Mouse (Mus musculus) left cerebral cortex, postnatal 14 days (tissue): ENCODE data around the gene Bbx. TPM values are rescaled to one million over a fixed set of nuclear protein-coding genes. Genes with fewer than 3 reads are reported as not detected.

ENCODE experiments used
- DNase-seq, 2 experiments: peaks; one replicate each; pipeline ENCODE4 v3.0.0; 2021 to 2022; ENCODE audit warnings: low spot score in 2 of 2, mixed read lengths in 1 of 2
- intact Hi-C: fragments of 180-260 bp; cut with DNase I; formaldehyde crosslinking; loops from one replicate; pipeline ENCODE4 v1.15.1; 2025
- long read RNA-seq, 2 experiments: library from polyadenylated mRNA; stranded (forward); transcript quantifications; one replicate each; pipeline ENCODE4 v2.0.0; 2021
- total RNA-seq, 2 experiments: library from RNA; stranded (reverse); gene quantifications; 2 replicates each; pipeline ENCODE4 v1.2.3; 2021

Gene Bbx
- total RNA-seq = 10 to 100 TPM; 12.1 TPM
- long read RNA-seq, experiment 1, partial matches to known transcripts = 1 of 3 reads
- long read RNA-seq, experiment 1, other reads (novel, unspliced or antisense) = 2 of 3 reads
- long read RNA-seq, experiment 2, partial matches to known transcripts = 1 of 3 reads
- long read RNA-seq, experiment 2, other reads (novel, unspliced or antisense) = 2 of 3 reads

DNA sequence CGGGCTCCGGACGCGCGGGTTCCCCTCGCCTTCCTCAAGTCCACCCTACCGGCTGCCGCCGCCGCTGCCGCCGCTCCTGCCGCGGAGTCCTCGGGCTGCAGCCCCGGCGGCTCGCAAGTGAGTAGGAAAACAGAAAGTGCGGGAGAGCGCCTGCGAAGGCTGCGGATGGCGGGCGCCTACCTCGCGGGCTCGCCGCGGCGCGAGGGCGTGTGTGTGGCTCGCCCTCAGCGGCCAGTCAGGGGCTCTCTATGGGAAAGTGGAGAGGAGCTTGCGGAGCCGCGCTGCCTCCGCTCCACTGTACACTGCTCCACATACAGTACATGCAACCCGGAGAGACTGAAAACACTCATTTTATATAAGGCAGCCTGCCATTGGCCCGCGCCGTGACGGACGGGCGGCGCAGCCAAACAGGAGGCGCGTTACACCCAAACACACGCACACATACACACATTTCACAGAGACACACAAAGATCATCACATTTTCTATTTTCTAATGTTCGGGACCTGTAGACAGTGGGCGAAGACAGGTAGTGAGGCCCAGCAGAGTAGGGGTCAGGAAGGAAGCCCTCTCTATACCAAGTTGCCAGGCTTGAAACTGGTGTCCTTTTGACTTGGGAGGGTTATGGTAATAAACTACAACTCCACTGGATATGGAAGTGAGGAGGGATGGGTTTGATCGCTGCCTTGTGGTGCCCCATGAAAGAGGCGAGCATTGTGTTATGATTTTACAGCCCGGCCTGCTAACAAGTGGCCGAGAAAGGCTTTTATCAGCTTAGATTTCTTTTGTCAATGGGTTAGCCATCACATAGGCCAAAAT is at the start of gene Bbx:
Gene Bbx (minus strand): TSS at position 329 of the 817 bp plus-strand sequence.
- DNase-seq = peak; percentile 99
- intact Hi-C loops = loop anchor here (5.0 kb wide), 2 partner anchors 95 to 305 kb away; no protein-coding TSS in a partner anchor

GRCm38 (mm10) chr16:50481892-50482291 is 49.7 kb upstream of the Bbx start:
- no peak for DNase-seq
- intact Hi-C loops = no loop called here

- no peak for DNase-seq
- intact Hi-C loops = no loop called here
These were observed 49.2 kb upstream of the Bbx start for GRCm38 (mm10) chr16:50481341-50481740.

- no peak for DNase-seq
- intact Hi-C loops = no loop called here
These were observed 46.5 kb upstream of the Bbx start for GRCm38 (mm10) chr16:50478695-50479094.

GRCm38 (mm10) chr16:50477628-50478027 is 45.4 kb upstream of the Bbx start:
- DNase-seq = no peak
- intact Hi-C loops = no loop called here

GRCm38 (mm10) chr16:50462226-50462870 is 30.2 kb upstream of the Bbx start:
- intact Hi-C loops = no loop called here
- DNase-seq = no peak

GRCm38 (mm10) chr16:50459146-50459545 is 27.0 kb upstream of the Bbx start:
- intact Hi-C loops = no loop called here
- no peak for DNase-seq

DNA sequence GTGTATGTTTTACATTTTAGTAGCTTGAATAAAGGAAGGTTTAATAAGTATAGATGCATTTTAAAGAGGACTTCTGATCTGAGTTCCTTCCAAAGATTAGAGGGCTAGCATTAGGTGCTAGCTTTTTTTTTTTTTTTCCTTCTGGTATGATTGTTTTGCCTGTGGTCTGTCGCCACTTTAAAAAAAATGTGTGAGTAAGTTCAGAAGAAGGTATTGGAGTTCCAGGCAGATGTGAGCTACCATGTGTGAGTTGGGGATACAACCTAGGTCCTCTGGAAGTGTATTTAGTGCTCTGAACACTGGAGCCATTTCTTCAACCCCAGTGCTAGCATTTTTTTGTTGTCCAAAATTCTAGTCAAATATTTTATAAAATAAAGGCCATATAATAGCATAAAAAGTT is 23.9 kb upstream of the Bbx start:
- intact Hi-C loops = no loop called here
- DNase-seq = no peak

GRCm38 (mm10) chr16:50449086-50449485 is 16.9 kb upstream of the Bbx start:
- intact Hi-C loops = no loop called here
- no peak for DNase-seq

- intact Hi-C loops = no loop called here
- no peak for DNase-seq
These were observed 12.8 kb upstream of the Bbx start for GRCm38 (mm10) chr16:50445014-50445413.

DNA sequence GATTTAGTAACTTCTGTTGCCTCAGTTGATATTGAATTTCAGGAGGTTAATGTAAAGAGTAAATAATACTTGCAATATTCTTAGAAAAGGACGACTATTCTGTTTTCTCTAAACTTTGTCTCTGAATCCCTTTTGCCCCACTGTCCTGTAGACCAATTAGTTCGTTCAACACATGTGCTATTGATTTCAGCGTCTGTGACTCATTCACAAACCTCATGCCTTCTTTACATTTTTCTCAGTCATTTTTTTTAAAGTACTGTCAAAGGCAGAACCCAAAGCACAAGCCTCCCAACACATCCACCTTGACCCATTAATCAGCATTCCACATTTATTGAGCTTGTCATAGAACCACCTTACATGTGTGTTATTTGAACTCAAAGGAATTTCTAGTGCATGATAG is 6.6 kb upstream of the Bbx start:
- no peak for DNase-seq
- intact Hi-C loops = no loop called here

- intact Hi-C loops = no loop called here
- DNase-seq = no peak
These were observed 5.6 kb upstream of the Bbx start for GRCm38 (mm10) chr16:50437788-50438187.

- DNase-seq = no peak
- intact Hi-C loops = no loop called here
These were observed 5.1 kb upstream of the Bbx start for GRCm38 (mm10) chr16:50437331-50437730.

GRCm38 (mm10) chr16:50431011-50431981 is 894 bp downstream of the Bbx start:
- peak; percentile 8 to 20 for DNase-seq
- intact Hi-C loops = loop anchor here (2.0 to 5.0 kb wide), 3 partner anchors 50 to 306 kb away; no protein-coding TSS in a partner anchor

DNA sequence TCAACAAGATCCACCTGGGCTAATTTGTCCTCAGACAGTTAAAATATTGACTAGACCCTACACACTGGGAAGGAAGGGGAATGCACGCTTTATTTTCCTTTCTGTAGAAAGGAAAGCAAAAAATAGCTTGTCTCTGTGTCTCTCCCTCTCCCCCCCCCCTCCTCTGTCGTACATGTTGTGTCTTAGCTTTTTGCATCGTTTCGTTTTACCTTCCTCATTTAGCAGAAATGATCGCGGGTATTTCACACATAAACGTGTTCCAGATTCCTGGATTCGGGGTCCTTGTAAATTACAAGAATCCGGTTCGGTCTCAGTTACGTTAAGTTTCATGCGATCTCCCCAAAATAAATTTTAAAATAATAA is 1.7 kb downstream of the Bbx start:
- DNase-seq = no peak
- intact Hi-C loops = loop anchor here (2.0 to 5.0 kb wide), 3 partner anchors 50 to 307 kb away; no protein-coding TSS in a partner anchor

GRCm38 (mm10) chr16:50429692-50430514 is 2.3 kb downstream of the Bbx start:
- intact Hi-C loops = loop anchor here (2.0 to 10.0 kb wide), 4 partner anchors 49 to 307 kb away; no protein-coding TSS in a partner anchor
- DNase-seq = peak; percentile 13 to 23

DNA sequence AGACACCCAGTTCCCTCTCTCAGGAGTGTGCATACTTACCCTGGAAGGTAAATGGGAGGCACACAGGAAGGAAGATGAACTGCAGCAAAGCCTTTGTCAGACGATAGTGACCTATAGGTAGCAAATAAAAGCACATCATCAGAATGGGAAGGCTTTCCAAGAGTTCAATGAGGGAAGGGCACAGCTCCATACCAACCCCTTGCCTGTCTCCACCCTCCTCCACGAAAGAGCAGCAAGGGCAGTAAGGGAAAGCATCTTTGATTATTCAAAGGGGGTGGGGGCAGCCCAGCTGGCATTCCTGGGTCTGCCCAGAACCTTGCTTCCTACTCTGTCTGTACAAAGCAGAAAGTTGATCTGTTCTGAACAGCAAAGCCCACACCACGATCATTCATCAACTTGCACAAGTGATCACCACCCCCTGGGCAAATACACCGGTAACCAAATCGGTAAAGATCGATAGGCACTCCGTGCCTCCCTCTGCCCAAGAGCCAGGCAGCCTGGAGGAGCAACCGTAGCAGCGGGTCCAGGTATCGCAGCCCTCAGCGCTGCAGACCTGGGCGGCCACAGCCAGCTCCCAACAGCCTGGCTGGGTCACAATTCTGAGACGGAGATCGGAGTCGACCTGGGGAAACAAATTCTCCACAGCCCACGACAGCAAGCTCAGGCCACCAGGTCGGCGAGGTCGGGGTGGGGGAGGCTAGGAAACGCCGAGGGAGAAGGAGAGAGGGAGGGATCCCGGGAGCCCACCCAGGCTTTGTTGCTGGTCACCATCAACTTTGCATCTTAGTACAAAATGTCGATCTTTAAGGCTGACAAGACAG is 3.1 kb downstream of the Bbx start:
- no peak for DNase-seq
- intact Hi-C loops = loop anchor here (10.0 kb wide), 1 partner anchor 174 kb away; no protein-coding TSS in a partner anchor
